Mouse (Mus musculus) heart, adult 8-10 months (tissue): ENCODE measurements at regions not wholly inside any gene's neighbourhood (a gene's known extent, or its start where the extent isn't known, plus 50 kb on each side); places are given as distances from the start of the nearest gene placed in this dataset.

Experiments
- DNase-seq: peaks from one replicate; pipeline ENCODE4 v3.0.0; 2022; ENCODE audit warnings: low spot score

DNA sequence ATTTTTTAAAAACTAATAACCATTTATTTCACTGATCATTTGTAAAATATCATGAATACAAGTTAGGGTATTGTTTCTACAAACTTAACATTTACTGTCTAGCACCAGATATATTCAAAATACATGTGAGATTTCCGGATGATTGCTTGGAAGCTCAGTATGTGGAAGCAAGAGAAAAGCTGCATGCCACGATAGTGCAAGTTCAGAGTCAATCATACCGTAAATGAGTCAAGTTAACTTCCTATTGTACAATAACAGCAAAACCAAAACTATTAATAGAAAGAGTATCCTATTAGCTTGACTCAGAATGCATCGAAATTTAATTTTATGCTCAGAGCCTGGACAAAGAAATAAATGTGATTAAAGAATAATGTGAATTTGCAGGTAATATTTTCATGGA, 1284.6 kb upstream of the Cited2 start:
- DNase-seq: no peak

GRCm38 (mm10) chr10:16440932-16441640, 1281.9 kb upstream of the Cited2 start:
- DNase-seq: no peak

DNA sequence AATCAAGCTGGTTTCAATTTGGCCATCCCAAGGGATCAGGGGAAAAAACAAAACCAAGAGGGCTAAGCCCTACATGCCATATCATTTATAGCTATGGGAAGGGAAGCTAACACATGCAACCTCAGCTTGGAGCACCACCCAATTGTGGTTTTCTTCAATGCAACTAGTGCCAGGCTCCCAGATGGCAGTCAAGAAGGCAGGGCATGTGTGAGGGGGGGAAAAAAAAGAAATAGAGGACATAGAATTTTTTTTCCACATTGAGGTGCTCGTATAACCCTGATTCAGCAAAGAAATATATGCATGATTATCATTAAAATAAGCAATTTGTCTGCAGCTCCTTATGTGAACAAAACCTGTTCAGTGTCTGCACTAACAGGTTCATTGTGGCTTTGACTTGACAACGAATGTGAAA, 1281.4 kb upstream of the Cited2 start:
- DNase-seq: no peak

- DNase-seq: no peak
These were observed 1279.1 kb upstream of the Cited2 start for GRCm38 (mm10) chr10:16443901-16444300.

GRCm38 (mm10) chr10:16467935-16468334, 1255.1 kb upstream of the Cited2 start:
- DNase-seq: no peak

GRCm38 (mm10) chr10:16469711-16470110, 1253.3 kb upstream of the Cited2 start:
- DNase-seq: no peak

- DNase-seq: no peak
These were observed 1249.0 kb upstream of the Cited2 start for GRCm38 (mm10) chr10:16473952-16474521.

GRCm38 (mm10) chr10:16498580-16498979, 1224.4 kb upstream of the Cited2 start:
- DNase-seq: no peak

GRCm38 (mm10) chr10:16507681-16508080, 1215.3 kb upstream of the Cited2 start:
- peak; percentile 4 for DNase-seq

- no peak for DNase-seq
These were observed 1214.9 kb upstream of the Cited2 start for GRCm38 (mm10) chr10:16508161-16508560.

GRCm38 (mm10) chr10:16514656-16515055, 1208.4 kb upstream of the Cited2 start:
- DNase-seq: no peak

DNA sequence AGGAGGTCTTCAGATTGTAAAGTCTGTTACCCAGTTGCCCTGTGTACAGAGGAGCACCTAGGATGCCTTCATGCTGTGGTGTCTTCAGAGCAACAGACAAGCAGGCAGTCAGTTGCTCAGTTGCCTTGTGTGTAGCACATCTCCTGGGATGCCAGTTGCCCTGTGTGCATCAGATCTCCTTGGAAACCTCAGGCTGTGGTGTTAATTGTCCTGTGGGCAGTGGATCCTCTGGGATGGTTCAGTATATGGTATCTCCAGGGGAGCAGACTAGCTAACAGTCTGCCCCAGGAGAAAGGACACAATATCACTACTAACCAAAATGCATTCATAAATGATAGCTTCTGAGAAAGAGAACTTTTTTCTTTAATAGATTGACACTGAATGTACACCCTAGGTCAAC, 1201.1 kb upstream of the Cited2 start:
- no peak for DNase-seq

DNA sequence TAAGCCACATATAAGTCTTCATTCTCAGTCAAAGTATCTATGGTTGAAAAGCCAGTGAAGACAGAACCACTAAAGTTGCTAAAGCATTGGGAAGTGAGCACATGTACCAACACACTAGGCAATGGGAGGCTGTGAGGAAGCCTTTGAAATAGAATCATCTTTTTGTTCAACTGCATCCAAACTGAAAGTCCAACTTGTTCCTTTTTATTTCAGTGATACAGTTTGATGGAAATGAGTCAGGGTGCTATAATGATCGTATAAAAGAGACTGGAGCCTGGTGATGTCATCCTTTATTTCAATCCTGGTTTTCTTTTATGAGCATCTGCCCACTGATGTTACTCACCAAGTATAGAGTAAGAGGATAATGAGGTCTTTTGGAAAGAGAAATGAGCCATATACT, 1198.9 kb upstream of the Cited2 start:
- DNase-seq: no peak

DNA sequence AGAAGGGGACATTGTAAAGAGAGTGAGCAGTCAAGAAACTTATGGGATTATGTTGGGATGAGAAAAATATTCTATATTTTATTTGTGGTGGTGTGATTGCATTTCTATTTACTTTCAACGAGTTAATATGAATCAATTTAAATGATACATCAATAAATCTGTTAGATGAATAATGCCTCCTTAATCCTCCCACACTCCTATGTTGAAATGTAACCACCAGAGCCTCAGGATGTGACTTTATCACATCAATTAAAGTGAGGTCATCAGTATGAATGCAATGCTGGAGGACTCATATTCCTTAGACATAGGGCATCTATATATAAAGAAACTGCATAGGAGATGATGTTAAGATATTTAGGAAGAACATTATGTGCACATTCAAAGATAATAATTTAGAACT, 1195.3 kb upstream of the Cited2 start:
- no peak for DNase-seq

DNA sequence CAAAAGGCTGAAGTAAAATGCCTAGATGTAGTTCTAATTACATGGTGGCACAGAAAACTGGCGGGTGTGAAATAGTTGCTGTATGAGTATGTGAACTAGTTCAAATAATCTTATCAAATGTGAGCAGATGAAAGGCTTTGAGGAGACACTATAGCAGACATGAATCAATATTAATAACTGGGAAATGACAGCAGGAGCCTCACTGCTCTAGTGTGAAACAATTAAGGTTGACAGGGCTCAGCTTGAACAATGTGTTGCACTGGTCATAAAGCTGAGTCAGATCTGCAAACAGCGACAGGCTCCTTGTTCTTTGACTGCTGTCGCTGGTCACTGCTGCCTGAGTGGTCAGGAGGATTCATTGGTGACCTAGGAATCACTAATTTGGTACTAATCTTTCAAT, 1185.4 kb upstream of the Cited2 start:
- no peak for DNase-seq

DNA sequence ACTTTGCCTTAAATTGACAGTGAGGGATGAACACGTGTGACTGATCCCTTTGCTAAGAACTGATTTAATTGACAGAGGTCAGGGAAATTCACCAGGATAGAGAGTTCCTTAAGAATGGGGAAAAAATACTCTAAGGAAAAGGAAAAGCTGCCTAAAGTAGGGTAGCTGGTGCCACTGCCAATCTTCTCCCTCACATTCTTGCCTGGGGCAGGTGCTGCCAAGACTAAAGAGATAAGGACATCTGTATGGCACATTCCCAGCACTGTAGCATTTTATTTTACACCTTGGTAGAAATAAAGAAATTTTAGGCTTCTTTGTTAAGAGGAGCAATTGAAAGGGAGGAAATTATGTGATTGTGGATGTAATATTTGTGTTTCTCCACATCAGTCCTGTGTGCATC, 1184.6 kb upstream of the Cited2 start:
- DNase-seq: no peak

- no peak for DNase-seq
These were observed 1177.6 kb upstream of the Cited2 start for GRCm38 (mm10) chr10:16545445-16545844.

DNA sequence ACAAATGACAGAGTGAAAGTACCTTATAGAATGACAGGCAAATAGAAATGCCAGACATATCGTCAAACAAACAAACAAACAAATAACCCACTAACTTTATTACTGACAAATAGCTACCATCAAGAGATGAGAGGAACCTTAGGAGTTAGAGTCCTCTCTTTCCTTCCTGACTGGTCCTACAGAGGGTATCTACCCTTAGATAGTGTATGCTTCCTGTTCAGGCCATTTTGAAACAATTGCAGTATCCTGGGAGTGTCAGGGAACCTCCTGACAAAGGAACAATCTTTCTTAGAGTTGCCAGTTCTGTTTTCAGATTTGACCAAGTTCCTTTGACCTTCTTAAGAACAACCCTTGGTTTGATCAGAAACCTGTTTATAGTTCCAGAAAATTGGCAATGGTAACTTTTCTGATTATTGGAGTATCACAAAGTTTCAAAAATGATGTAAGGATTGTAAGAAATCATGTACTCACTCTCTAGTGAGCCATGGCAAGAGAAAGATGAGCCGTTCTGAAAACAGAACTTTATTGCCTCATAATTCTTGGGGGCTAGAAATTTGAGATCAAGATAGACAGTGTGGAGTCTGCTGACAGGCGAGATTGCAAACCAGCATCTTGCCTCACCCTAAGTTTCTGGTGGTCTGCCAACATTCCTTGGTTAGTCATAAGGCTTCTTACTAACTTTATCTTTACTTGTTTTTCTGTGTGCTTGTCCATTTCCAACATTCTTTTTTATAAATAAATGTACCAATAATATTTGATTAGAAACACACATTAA, 1170.0 kb upstream of the Cited2 start:
- DNase-seq: peak; percentile 32

DNA sequence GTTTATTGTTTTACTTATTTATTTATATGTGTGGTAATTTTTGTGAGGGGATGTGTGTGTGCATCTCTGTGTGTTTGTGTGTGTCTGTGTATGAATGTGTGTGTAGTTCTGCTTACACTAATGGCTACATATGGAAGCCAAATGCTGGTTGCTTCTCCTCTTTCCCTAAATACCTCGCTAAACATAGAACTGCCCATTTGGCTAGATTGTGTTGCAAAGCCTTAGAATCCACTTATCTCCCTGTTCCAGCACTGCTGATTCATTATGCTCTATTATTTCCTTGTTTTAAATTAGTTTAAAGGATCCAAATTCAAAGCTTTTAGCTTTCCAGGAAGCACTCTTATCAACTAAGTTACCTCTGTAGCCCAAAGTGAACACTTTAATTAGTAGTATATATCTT, 1148.5 kb upstream of the Cited2 start:
- no peak for DNase-seq

GRCm38 (mm10) chr10:16578554-16579078, 1144.4 kb upstream of the Cited2 start:
- DNase-seq: peak; percentile 21

DNA sequence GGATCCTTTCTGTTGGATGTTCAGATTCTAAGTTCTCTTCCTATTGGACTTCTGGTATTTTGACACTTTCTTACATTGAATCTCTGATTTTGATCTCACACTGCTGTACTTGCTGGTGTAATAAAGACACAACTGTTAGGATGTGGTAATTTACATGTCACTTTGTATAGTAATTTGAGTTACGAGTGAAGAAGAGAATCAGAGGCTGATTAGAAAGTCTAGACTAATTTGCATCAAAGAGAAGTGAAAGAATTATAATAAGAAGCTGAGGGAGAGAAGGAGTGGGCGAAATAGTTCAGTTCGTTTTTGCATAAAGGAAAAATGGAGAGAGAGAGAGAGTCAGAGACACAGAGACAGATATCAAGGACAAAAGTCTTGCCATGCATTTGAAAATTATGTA, 1142.8 kb upstream of the Cited2 start:
- no peak for DNase-seq

DNA sequence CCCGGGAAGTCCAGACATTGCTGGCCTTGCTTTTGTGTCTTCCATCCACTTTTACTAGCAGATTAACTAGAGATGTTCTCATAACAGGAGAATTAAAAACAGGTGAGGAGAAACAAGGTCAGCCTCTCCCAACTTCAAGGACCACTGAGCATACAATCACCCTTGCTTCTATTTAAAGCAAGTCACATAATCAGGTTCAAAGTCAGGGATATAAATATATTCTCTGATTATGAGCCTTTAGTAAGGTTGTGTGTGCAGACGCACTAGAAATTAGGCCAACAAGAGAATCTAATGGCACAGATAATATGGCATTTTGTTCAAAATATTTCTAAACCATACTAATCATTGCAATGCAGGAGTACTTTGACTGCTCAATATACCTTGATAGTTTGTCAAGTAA, 1134.2 kb upstream of the Cited2 start:
- DNase-seq: no peak

GRCm38 (mm10) chr10:16589399-16589798, 1133.6 kb upstream of the Cited2 start:
- peak; percentile 60 for DNase-seq
